Comparison of ENCODE assay signal across 8 mouse cellular contexts in genomic region chr7:120635362-120635781, GRCm38 (mm10). TPM values are rescaled to one million over a fixed set of nuclear protein-coding genes. Genes with fewer than 3 reads are reported as not detected.
DNase-seq lines count a peak whose midpoint lies in the region; ATAC-seq and TF ChIP-seq lines count a peak whose summit lies in the region.

No protein-coding gene starts in this region.

- H3K27ac ChIP-seq in kidney, postnatal 0 days, result peak overlapping the region; percentile 97
- H3K27ac ChIP-seq in embryonic facial prominence, embryonic 11.5 days (replicated peaks; ENCODE audit: low read depth, low read length), result peak overlapping the region; percentile 90
- H3K27ac ChIP-seq in intestine, embryonic 16.5 days (ENCODE audit: low read length), result peak overlapping the region; percentile 98
- peak overlapping the region; percentile 68 for H3K27ac ChIP-seq in neural tube, embryonic 12.5 days

- H3K4me2 ChIP-seq in kidney, postnatal 0 days (ENCODE audit: low read length), result peak overlapping the region; percentile 78
- H3K4me2 ChIP-seq in embryonic facial prominence, embryonic 11.5 days (ENCODE audit: low read depth, low read length), result peak overlapping the region; percentile 57
- H3K4me2 ChIP-seq in intestine, embryonic 16.5 days (ENCODE audit: low read depth, low read length), result peak overlapping the region; percentile 58
- peak overlapping the region; percentile 89 for H3K4me2 ChIP-seq in neural tube, embryonic 12.5 days (replicated peaks)

- TF ChIP-seq CTCF in kidney, postnatal 0 days (IDR thresholded peaks at IDR 0.05; ENCODE audit: low read depth), result no peak

- H3K4me1 ChIP-seq in kidney, postnatal 0 days (replicated peaks; ENCODE audit: insufficient read depth, low read length), result peaks cover 10% of the 10 kb centered on the region
- no peaks in the 10 kb centered on the region for H3K4me1 ChIP-seq in embryonic facial prominence, embryonic 11.5 days (ENCODE audit: control insufficient read depth, insufficient read depth, low read length)
- H3K4me1 ChIP-seq in intestine, embryonic 16.5 days (ENCODE audit: control insufficient read depth, insufficient read depth, low read length), result peaks cover 8% of the 10 kb centered on the region
- H3K4me1 ChIP-seq in neural tube, embryonic 12.5 days, result peaks cover 12% of the 10 kb centered on the region

- under 1% methylated on average over 32 of the region's 32 CpGs for WGBS in kidney, postnatal 0 days
- 0% methylated on average over 32 of the region's 32 CpGs for WGBS in embryonic facial prominence, embryonic 11.5 days
- WGBS in intestine, embryonic 16.5 days, result under 1% methylated on average over 32 of the region's 32 CpGs
- under 1% methylated on average over 32 of the region's 32 CpGs for WGBS in neural tube, embryonic 12.5 days

- no peak; the same call in 1 of the 2 replicates for ATAC-seq in kidney, postnatal 0 days (replicated peaks; ENCODE audit: low FRiP score, low read depth)
- ATAC-seq in embryonic facial prominence, embryonic 11.5 days (replicated peaks; ENCODE audit: insufficient number of reproducible peaks, low FRiP score, low TSS enrichment, low read depth), result no peak; the same call in 1 of the 2 replicates
- peak; percentile 85 for ATAC-seq in intestine, embryonic 16.5 days
- ATAC-seq in neural tube, embryonic 12.5 days (ENCODE audit: low FRiP score, low read depth), result peak; percentile 88
- ATAC-seq in frontal cortex, adult (ENCODE audit: low TSS enrichment), result no peak

- H3K9me3 ChIP-seq in kidney, postnatal 0 days (replicated peaks; ENCODE audit: low read length), result no peaks in the 10 kb centered on the region
- H3K9me3 ChIP-seq in embryonic facial prominence, embryonic 11.5 days (replicated peaks; ENCODE audit: control insufficient read depth, low read length), result no peaks in the 10 kb centered on the region
- H3K9me3 ChIP-seq in intestine, embryonic 16.5 days (ENCODE audit: control insufficient read depth, low read length), result no peaks in the 10 kb centered on the region
- no peaks in the 10 kb centered on the region for H3K9me3 ChIP-seq in neural tube, embryonic 12.5 days

- peak; percentile 56 for DNase-seq in kidney, postnatal 0 days (ENCODE audit: low spot score)
- no peak for DNase-seq in kidney, postnatal 10 days
- no peak for DNase-seq in embryonic facial prominence, embryonic 11.5 days (ENCODE audit: low spot score)
- DNase-seq in right cerebral cortex, postnatal 36 days (ENCODE audit: low spot score in 2 of 2), result no peak
- DNase-seq in urinary bladder, postnatal 10 days (ENCODE audit: low spot score), result no peak

- peak overlapping the region; percentile 92 for H3K4me3 ChIP-seq in kidney, postnatal 0 days (replicated peaks; ENCODE audit: low read depth, low read length)
- peak overlapping the region; percentile 94 for H3K4me3 ChIP-seq in embryonic facial prominence, embryonic 11.5 days (ENCODE audit: low read depth, low read length)
- peak overlapping the region; percentile 89 for H3K4me3 ChIP-seq in intestine, embryonic 16.5 days (ENCODE audit: low read length)
- peak overlapping the region; percentile 78 for H3K4me3 ChIP-seq in neural tube, embryonic 12.5 days

- H3K36me3 ChIP-seq in kidney, postnatal 0 days (ENCODE audit: insufficient read depth, low read length), result peaks cover 12% of the 10 kb centered on the region
- peaks cover 3% of the 10 kb centered on the region; the same call in 1 of the 2 replicates for H3K36me3 ChIP-seq in embryonic facial prominence, embryonic 11.5 days (replicated peaks; ENCODE audit: control insufficient read depth, insufficient read depth, low read depth, low read length)
- H3K36me3 ChIP-seq in intestine, embryonic 16.5 days (ENCODE audit: control insufficient read depth, insufficient read depth, low read length), result peaks cover 6% of the 10 kb centered on the region
- H3K36me3 ChIP-seq in neural tube, embryonic 12.5 days, result peaks cover 20% of the 10 kb centered on the region

- peak overlapping the region; percentile 97 for H3K9ac ChIP-seq in kidney, postnatal 0 days (ENCODE audit: low read depth, low read length)
- peak overlapping the region; percentile 96 for H3K9ac ChIP-seq in embryonic facial prominence, embryonic 11.5 days (replicated peaks; ENCODE audit: low read length)
- peak overlapping the region; percentile 99 for H3K9ac ChIP-seq in intestine, embryonic 16.5 days (ENCODE audit: low read depth, low read length)
- peak overlapping the region; percentile 87 for H3K9ac ChIP-seq in neural tube, embryonic 12.5 days

- no peaks in the 10 kb centered on the region for H3K27me3 ChIP-seq in kidney, postnatal 0 days (ENCODE audit: insufficient read depth, low read length)
- H3K27me3 ChIP-seq in embryonic facial prominence, embryonic 11.5 days (ENCODE audit: control insufficient read depth, insufficient read depth, low read length), result no peaks in the 10 kb centered on the region
- no peaks in the 10 kb centered on the region for H3K27me3 ChIP-seq in intestine, embryonic 16.5 days (replicated peaks; ENCODE audit: control insufficient read depth, insufficient read depth, low read length)
- no peaks in the 10 kb centered on the region for H3K27me3 ChIP-seq in neural tube, embryonic 12.5 days (replicated peaks)

RNA-seq across cellular contexts. Expression of gene Uqcrc2, which starts 0.4 kb away (rescaled TPM):
- 326 and 329 TPM in 2 replicates for polyA plus RNA-seq in kidney, postnatal 0 days (2015; fragmentation: Nextera tagmentation; extraction: Ambion mirVana)
- polyA plus RNA-seq in embryonic facial prominence, embryonic 11.5 days (2014; fragmentation: Nextera tagmentation; extraction: Ambion mirVana), result 211 and 221 TPM in 2 replicates
- 339 and 345 TPM in 2 replicates for polyA plus RNA-seq in intestine, embryonic 16.5 days (2015; fragmentation: Nextera tagmentation; extraction: Ambion mirVana)
- polyA plus RNA-seq in neural tube, embryonic 12.5 days (2016; fragmentation: Nextera tagmentation; extraction: Ambion mirVana), result 176 and 181 TPM in 2 replicates

RNA-seq across cellular contexts. Expression of gene Pdzd9, which starts 34.8 kb away (rescaled TPM):
- polyA plus RNA-seq in kidney, postnatal 0 days (2015; fragmentation: Nextera tagmentation; extraction: Ambion mirVana), result 0.18 and 0.32 TPM in 2 replicates
- 0.33 and 0.50 TPM in 2 replicates for polyA plus RNA-seq in embryonic facial prominence, embryonic 11.5 days (2014; fragmentation: Nextera tagmentation; extraction: Ambion mirVana)
- 0.18 and 0.34 TPM in 2 replicates for polyA plus RNA-seq in intestine, embryonic 16.5 days (2015; fragmentation: Nextera tagmentation; extraction: Ambion mirVana)
- 0.22 and 0.46 TPM in 2 replicates for polyA plus RNA-seq in neural tube, embryonic 12.5 days (2016; fragmentation: Nextera tagmentation; extraction: Ambion mirVana)

RNA-seq across cellular contexts. Expression of gene Mosmo, which starts 42.0 kb away (rescaled TPM):
- polyA plus RNA-seq in kidney, postnatal 0 days (2015; fragmentation: Nextera tagmentation; extraction: Ambion mirVana), result 13.2 and 16.2 TPM in 2 replicates
- polyA plus RNA-seq in embryonic facial prominence, embryonic 11.5 days (2014; fragmentation: Nextera tagmentation; extraction: Ambion mirVana), result 14.7 and 17.8 TPM in 2 replicates
- polyA plus RNA-seq in intestine, embryonic 16.5 days (2015; fragmentation: Nextera tagmentation; extraction: Ambion mirVana), result 5.1 and 6.3 TPM in 2 replicates
- polyA plus RNA-seq in neural tube, embryonic 12.5 days (2016; fragmentation: Nextera tagmentation; extraction: Ambion mirVana), result 14.8 and 16.6 TPM in 2 replicates

Comparison
In these comparisons a context has a peak if more than half of its experiments do, and no peak if none do; other contexts are left out.
1. ATAC-seq: peak in intestine, embryonic 16.5 days (single experiment) and neural tube, embryonic 12.5 days (single experiment); none in kidney, postnatal 0 days (single experiment), embryonic facial prominence, embryonic 11.5 days (single experiment) and frontal cortex, adult (single experiment).
2. Peak in every context shown above with its lines, with median percentiles within 50 percentile points of each other: H3K27ac ChIP-seq, H3K4me2 ChIP-seq, H3K4me3 ChIP-seq and H3K9ac ChIP-seq.